Mouse (Mus musculus) ES-Bruce4 (cell line): ENCODE measurements around the gene Ttll7.

Experiments
- EP300 ChIP-seq: IDR thresholded peaks from 2 replicates; pipeline ENCODE4 v1.6.1; 2011; ENCODE audit warnings: low read depth, low read length; ENCODE audit not compliant: insufficient read depth
- POLR2A ChIP-seq: IDR thresholded peaks from one replicate; pipeline ENCODE4 v1.8.1; 2011; ENCODE audit warnings: low read length; ENCODE audit not compliant: insufficient read depth

GRCm38 (mm10) chr3:146849360-146849759 lies 2.8 kb upstream of the Ttll7 start:
- TF ChIP-seq POLR2A (no peak), EP300 (no peak)
